Mouse (Mus musculus): Measurements from ENCODE around the gene Zdbf2. TPM values are rescaled to one million over a fixed set of nuclear protein-coding genes. Genes with fewer than 3 reads are reported as not detected.
A peak's percentile ranks its signal among the peaks of the same experiment; 100 is the strongest.

Zdbf2 gene
- polyA plus RNA-seq (2016; fragmentation: Nextera tagmentation; extraction: Ambion mirVana), result 21.6 and 25.1 TPM in 2 replicates

DNA sequence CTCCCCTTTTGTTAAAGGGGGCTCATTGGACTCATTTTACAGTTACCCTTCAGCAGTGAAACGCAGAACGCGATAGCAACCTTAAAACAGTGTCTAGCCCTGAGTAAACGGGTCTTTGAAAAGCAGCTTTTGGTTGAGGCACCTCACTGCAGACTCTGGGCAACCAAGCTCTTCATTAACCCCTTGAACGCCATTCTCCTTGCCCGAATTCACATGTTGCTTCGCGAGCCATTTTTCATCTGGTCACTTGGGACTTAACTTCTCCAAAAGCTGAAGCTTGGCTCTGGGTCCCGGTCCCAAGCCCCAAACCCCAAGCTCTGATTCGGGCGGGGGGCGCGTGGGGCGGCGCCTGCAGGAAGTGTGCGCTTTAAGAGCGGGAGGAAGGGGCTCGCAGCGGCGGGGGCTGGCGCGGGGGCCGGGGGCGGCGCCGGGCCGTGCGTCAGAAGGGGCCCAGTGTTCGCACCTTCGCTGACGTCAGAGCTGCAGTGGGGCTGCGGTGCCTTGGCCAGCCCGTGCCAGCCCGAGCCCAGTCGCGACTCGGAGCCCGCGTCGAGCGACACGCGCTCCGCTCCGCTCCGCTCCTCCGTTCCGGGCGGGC lies at the start of gene Zdbf2:
Zdbf2 (plus strand) TSS at position 525 of the 598 bp plus-strand sequence.
- Histone ChIP-seq H3K4me1 (peaks cover 28% of the 10 kb centered on the region), H3K36me3 (replicated peaks) (no peaks in the 10 kb centered on the region), H3K4me3 (peak within 1 kb of the TSS; percentile 75), H3K9me3 (no peaks in the 10 kb centered on the region), H3K27me3 (ENCODE audit: poor library complexity, severe bottlenecking) (peaks cover 98% of the 10 kb centered on the region), H3K27ac (peak within 1 kb of the TSS; percentile 93)
- WGBS, result 2% methylated on average over 49 of the region's 49 CpGs
- DNase-seq (ENCODE audit: extremely low spot score, low spot score), result peak; percentile 79

DNA sequence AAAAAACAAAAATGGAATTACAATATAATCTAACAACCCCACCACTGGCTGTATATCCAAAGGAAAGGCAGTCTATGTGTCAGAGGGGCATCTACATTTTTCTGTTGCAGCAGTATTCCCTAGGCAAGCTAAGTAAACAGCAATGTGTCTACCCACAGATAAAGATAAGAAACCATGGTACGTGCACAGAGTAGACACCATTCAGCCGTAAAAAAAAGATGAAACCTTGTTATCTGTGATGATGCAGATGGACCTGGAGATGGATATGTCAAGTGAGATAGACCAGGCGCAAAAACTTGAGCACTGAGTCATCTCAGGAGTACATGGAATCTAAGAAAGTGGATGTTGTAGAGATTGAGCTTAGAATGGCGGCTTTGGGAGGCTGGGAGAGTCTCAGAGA lies 48.1 kb upstream of the Zdbf2 start:
- Histone ChIP-seq H3K4me3 (no peak overlapping the region), H3K36me3 (replicated peaks) (no peaks in the 10 kb centered on the region), H3K9me3 (no peaks in the 10 kb centered on the region), H3K4me1 (peaks cover 8% of the 10 kb centered on the region), H3K27me3 (ENCODE audit: poor library complexity, severe bottlenecking) (no peaks in the 10 kb centered on the region), H3K27ac (no peak overlapping the region)
- WGBS, result 91% methylated on average over 4 of the region's 4 CpGs
- no peak for DNase-seq (ENCODE audit: extremely low spot score, low spot score)

- Histone ChIP-seq H3K36me3 (replicated peaks) (no peaks in the 10 kb centered on the region), H3K9me3 (no peaks in the 10 kb centered on the region), H3K4me1 (peaks cover 8% of the 10 kb centered on the region), H3K27ac (no peak overlapping the region), H3K27me3 (ENCODE audit: poor library complexity, severe bottlenecking) (no peaks in the 10 kb centered on the region), H3K4me3 (no peak overlapping the region)
- WGBS, result 7% methylated on average over 7 of the region's 7 CpGs
- DNase-seq (ENCODE audit: extremely low spot score, low spot score), result no peak
These were observed 47.2 kb upstream of the Zdbf2 start for GRCm38 (mm10) chr1:63225890-63226289.

DNA sequence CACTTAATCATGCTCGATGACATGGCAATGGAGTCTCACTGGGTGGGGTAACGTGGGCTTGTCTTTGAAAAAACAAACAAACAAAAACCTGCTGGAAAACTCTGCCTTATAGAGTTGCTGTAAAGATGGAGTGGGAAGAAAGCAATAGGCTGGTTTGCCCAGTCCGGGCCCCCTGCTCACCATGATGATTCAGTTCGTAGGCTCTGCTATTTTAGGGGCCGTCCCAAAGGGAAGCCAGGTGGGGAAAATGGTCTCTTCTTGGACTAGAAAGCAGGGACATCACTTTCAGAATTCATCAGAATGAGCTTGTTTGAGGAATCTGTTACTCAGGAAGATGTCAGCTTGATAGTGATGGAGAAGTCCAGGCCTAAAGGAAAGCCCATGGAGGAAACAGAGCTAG lies 45.8 kb upstream of the Zdbf2 start:
- no peaks in the 10 kb centered on the region for H3K9me3 ChIP-seq
- H3K27me3 ChIP-seq (ENCODE audit: poor library complexity, severe bottlenecking), result no peaks in the 10 kb centered on the region
- H3K4me3 ChIP-seq, result no peak overlapping the region
- no peak overlapping the region for H3K27ac ChIP-seq
- no peak for DNase-seq (ENCODE audit: extremely low spot score, low spot score)
- H3K4me1 ChIP-seq, result peaks cover 8% of the 10 kb centered on the region
- 81% methylated on average over 5 of the region's 5 CpGs for WGBS
- no peaks in the 10 kb centered on the region for H3K36me3 ChIP-seq (replicated peaks)

DNA sequence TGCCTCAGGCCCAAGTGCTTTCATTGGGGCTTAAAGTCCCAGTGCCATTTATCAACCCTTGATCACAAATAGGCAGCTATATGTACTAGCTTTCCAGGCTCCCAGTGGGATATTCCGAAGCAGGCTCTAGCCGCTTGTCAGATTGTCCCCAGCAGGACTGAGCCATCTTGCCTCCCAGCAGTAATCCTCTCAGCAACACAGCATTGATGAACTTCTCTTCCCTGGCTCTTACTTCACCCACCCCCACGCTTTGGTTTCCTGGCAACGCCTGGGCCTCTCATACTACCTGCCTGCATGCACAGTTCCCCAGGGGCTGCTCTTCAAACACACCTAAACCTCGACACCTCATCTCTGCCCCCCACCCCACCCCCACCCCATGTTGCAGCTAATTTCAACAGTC lies 35.7 kb upstream of the Zdbf2 start:
- 10% methylated on average over 5 of the region's 5 CpGs for WGBS
- Histone ChIP-seq H3K4me3 (no peak overlapping the region), H3K4me1 (peaks cover 14% of the 10 kb centered on the region), H3K27me3 (ENCODE audit: poor library complexity, severe bottlenecking) (no peaks in the 10 kb centered on the region), H3K9me3 (no peaks in the 10 kb centered on the region), H3K27ac (peak overlapping the region; percentile 51), H3K36me3 (replicated peaks) (no peaks in the 10 kb centered on the region)
- no peak for DNase-seq (ENCODE audit: extremely low spot score, low spot score)

- 68% methylated on average over 4 of the region's 4 CpGs for WGBS
- Histone ChIP-seq H3K9me3 (no peaks in the 10 kb centered on the region), H3K4me1 (peaks cover 14% of the 10 kb centered on the region), H3K4me3 (no peak overlapping the region), H3K27ac (no peak overlapping the region), H3K36me3 (replicated peaks) (no peaks in the 10 kb centered on the region), H3K27me3 (ENCODE audit: poor library complexity, severe bottlenecking) (no peaks in the 10 kb centered on the region)
- no peak for DNase-seq (ENCODE audit: extremely low spot score, low spot score)
These were observed 33.8 kb upstream of the Zdbf2 start for GRCm38 (mm10) chr1:63239305-63239704.

GRCm38 (mm10) chr1:63239751-63240150 lies 33.3 kb upstream of the Zdbf2 start:
- H3K27me3 ChIP-seq (ENCODE audit: poor library complexity, severe bottlenecking), result no peaks in the 10 kb centered on the region
- WGBS, result 92% methylated on average over 8 of the region's 8 CpGs
- no peak overlapping the region for H3K4me3 ChIP-seq
- no peaks in the 10 kb centered on the region for H3K9me3 ChIP-seq
- H3K27ac ChIP-seq, result no peak overlapping the region
- DNase-seq (ENCODE audit: extremely low spot score, low spot score), result no peak
- no peaks in the 10 kb centered on the region for H3K36me3 ChIP-seq (replicated peaks)
- H3K4me1 ChIP-seq, result peaks cover 14% of the 10 kb centered on the region

- 57% methylated on average over 4 of the region's 4 CpGs for WGBS
- H3K4me3 ChIP-seq, result no peak overlapping the region
- H3K27ac ChIP-seq, result no peak overlapping the region
These were observed 29.2 kb upstream of the Zdbf2 start for GRCm38 (mm10) chr1:63243854-63244253.

DNA sequence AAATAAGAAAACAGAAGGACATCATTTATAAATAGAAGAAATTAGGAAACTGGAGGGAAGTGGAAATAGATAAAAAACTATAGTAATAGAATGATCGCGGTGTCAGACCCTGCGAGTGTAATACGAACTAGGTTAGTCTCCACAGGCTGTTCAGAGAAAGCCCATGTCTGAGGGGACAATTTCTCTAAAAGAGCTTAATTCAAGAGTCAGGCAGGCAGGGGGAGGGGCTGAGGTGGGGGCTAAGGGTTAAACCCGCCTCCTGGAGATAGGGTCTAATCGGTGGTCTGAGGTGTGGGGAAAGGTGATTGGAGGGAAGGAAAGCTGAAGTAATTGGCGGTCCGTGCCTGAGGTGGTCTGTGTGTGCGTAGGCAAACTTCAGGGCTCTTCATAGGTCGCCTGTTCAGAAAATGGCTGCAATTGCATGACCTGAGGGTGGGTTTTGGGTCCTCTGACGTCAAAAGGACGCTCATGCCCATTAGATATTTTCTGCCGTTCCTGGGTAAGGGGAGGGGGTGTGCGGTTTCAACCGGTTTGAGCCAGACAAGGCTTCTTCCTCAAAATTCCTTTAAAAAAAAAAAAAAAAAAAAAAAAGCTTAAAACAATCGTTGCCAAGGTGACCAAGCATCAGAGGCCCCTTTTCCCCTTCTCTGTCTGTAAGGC lies 26.1 kb upstream of the Zdbf2 start:
- DNase-seq (ENCODE audit: extremely low spot score, low spot score), result peak; percentile 88
- WGBS, result under 1% methylated on average over 16 of the region's 16 CpGs
- Histone ChIP-seq H3K27me3 (ENCODE audit: poor library complexity, severe bottlenecking) (peaks cover 57% of the 10 kb centered on the region), H3K4me3 (peak overlapping the region; percentile 51), H3K9me3 (no peaks in the 10 kb centered on the region), H3K36me3 (replicated peaks) (no peaks in the 10 kb centered on the region), H3K27ac (peak overlapping the region; percentile 95), H3K4me1 (peaks cover 61% of the 10 kb centered on the region)

More at GRCm38 (mm10) chr1:63243854-63244253, 29.2 kb upstream of the Zdbf2 start:
- Histone ChIP-seq H3K4me1 (peaks cover 30% of the 10 kb centered on the region), H3K9me3 (no peaks in the 10 kb centered on the region), H3K27me3 (ENCODE audit: poor library complexity, severe bottlenecking) (peaks cover 26% of the 10 kb centered on the region), H3K36me3 (replicated peaks) (no peaks in the 10 kb centered on the region)
- no peak for DNase-seq (ENCODE audit: extremely low spot score, low spot score)

DNA sequence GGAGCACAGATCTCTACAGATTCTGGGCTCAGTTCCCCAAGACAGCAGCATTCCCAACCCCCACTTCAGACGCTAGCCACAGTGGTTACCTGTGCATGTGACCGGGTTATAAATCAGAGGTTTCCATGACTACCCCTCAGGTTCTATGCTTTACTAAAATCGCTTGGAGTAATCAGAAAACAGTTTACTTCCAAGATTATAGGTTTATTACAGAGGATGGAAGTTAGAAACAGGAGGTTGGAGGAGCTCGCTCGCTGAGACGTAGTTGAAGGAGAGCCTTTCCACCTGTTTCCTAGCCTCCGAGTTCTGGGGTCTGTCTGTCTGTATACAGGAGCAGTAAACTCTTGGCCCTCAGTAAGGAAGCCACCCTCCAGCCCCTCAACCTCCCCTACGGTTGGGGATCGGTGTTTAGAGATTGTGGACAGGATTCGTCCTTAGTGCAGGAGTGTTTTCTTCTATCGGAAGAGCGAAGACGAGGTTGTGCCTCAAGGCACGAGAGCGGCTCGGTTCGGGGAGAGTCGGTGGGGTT lies 25.2 kb upstream of the Zdbf2 start:
- Histone ChIP-seq H3K4me1 (peaks cover 70% of the 10 kb centered on the region), H3K36me3 (replicated peaks) (no peaks in the 10 kb centered on the region), H3K9me3 (no peaks in the 10 kb centered on the region), H3K27ac (peak overlapping the region; percentile 95), H3K27me3 (ENCODE audit: poor library complexity, severe bottlenecking) (peaks cover 66% of the 10 kb centered on the region), H3K4me3 (peak overlapping the region; percentile 51)
- DNase-seq (ENCODE audit: extremely low spot score, low spot score), result peak; percentile 65
- under 1% methylated on average over 18 of the region's 18 CpGs for WGBS

DNA sequence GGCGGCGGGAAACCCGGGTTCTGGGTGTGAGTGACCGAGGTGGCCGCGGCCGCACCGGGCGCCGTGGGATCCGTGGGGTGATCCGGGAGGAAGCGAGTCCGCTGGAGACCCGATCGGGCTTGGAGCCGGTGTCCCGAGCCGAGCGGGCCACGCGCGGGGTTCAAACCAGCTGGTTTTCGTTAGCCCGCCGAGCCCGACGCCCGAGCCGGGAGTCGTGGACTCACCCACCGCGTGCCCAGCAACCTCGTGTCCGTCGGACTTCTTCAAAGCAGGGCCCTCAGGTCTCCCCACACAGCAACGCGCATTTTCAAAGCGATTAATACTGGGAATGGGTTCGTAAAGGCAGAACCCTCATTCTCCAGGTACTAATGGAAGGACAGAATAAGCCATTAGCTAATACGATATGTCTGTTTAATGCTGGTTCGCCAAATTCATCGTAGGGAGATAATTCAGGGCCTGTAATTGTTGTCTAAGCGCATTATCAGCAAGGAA lies 24.7 kb upstream of the Zdbf2 start:
- Histone ChIP-seq H3K9me3 (no peaks in the 10 kb centered on the region), H3K4me1 (peaks cover 75% of the 10 kb centered on the region), H3K36me3 (replicated peaks) (no peaks in the 10 kb centered on the region), H3K27me3 (ENCODE audit: poor library complexity, severe bottlenecking) (peaks cover 71% of the 10 kb centered on the region), H3K4me3 (peak overlapping the region; percentile 51), H3K27ac (peak overlapping the region; percentile 95)
- no peak for DNase-seq (ENCODE audit: extremely low spot score, low spot score)
- WGBS, result 1% methylated on average over 44 of the region's 44 CpGs

DNA sequence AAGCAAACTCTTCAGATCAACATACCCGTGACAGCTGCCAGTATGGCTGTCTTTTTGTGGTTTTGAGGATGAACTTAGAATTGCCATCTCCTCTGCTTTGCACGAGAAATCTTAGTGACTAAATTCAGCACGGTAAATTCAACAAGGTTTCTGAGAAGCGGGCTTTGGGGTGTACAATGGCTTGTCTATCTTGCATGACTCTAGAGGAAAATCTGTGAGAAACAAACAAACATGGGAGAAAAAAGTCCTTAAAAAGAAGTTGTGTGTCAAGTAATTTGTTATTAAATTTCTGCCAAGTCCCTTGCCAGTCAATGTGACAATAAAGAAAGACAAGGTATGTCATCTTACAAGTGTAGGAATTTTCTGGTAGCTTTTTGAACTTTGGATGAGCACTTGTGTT lies 23.8 kb upstream of the Zdbf2 start:
- 40% methylated on average over 4 of the region's 4 CpGs for WGBS
- peaks cover 79% of the 10 kb centered on the region for H3K4me1 ChIP-seq
- H3K36me3 ChIP-seq (replicated peaks), result no peaks in the 10 kb centered on the region
- H3K9me3 ChIP-seq, result no peaks in the 10 kb centered on the region
- peak overlapping the region; percentile 95; the same call in 1 of the 2 replicates for H3K27ac ChIP-seq
- peaks cover 78% of the 10 kb centered on the region for H3K27me3 ChIP-seq (ENCODE audit: poor library complexity, severe bottlenecking)
- no peak overlapping the region for H3K4me3 ChIP-seq
- DNase-seq (ENCODE audit: extremely low spot score, low spot score), result no peak
